Mouse (Mus musculus) intestine, embryonic 15.5 days (tissue): ENCODE results near the gene Sh2b1. TPM values are rescaled to one million over a fixed set of nuclear protein-coding genes. Genes with fewer than 3 reads are reported as not detected.
A peak's percentile ranks its signal among the peaks of the same experiment; 100 is the strongest.

Experiments used
- ATAC-seq: fragments of 200-750 bp; cut with Nextera tagmentation; 2 replicates; pipeline ENCODE4 v1.8.0; 2017; ENCODE audit warnings: moderate TSS enrichment, moderate library complexity
- H3K27ac ChIP-seq: fragments of 300-500 bp; sonication (generic); 2 replicates; pipeline ENCODE4 v1.5.1; 2015; ENCODE audit warnings: mild to moderate bottlenecking, inconsistent platforms
- H3K27me3 ChIP-seq: fragments of 300-500 bp; sonication (generic); replicated peaks from 2 replicates; pipeline ENCODE4 v1.6.1; 2015; ENCODE audit warnings: inconsistent platforms
- H3K36me3 ChIP-seq: fragments of 300-500 bp; sonication (generic); 2 replicates; pipeline ENCODE4 v1.6.1; 2015; ENCODE audit warnings: inconsistent platforms
- H3K4me1 ChIP-seq: fragments of 300-500 bp; sonication (generic); replicated peaks from 2 replicates; pipeline ENCODE4 v1.6.1; 2015; ENCODE audit warnings: inconsistent platforms
- H3K4me2 ChIP-seq: fragments of 300-500 bp; sonication (generic); replicated peaks from 2 replicates; pipeline ENCODE4 v1.6.1; 2015; ENCODE audit warnings: mild to moderate bottlenecking, inconsistent platforms
- H3K4me3 ChIP-seq: fragments of 300-500 bp; sonication (generic); replicated peaks from 2 replicates; pipeline ENCODE4 v1.5.1; 2015; ENCODE audit warnings: inconsistent platforms
- H3K9ac ChIP-seq: fragments of 300-500 bp; sonication (generic); 2 replicates; pipeline ENCODE4 v1.6.1; 2015; ENCODE audit warnings: inconsistent platforms
- H3K9me3 ChIP-seq: fragments of 300-500 bp; sonication (generic); 2 replicates; pipeline ENCODE4 v1.6.1; 2016; ENCODE audit warnings: inconsistent platforms
- WGBS: fragments of 180-500 bp; shearing (Covaris S2); methylation state at CpG from one replicate; pipeline ENCODE4 v1.1.7; 2015; 5-methylcytosine and 5-hydroxymethylcytosine counted together
- polyA plus RNA-seq: library from polyadenylated mRNA; unstranded; fragments of >200 nt; fragmentation: Nextera tagmentation; extraction: Ambion mirVana; gene quantifications from 2 replicates; pipeline ENCODE4 v1.2.1, GENCODE M21; 2015

Gene Sh2b1
- polyA plus RNA-seq, 1 experiment from 2014 or later = 41.8 TPM

- H3K36me3 ChIP-seq = peaks cover 36% of the 10 kb centered on the region
- no peaks in the 10 kb centered on the region for H3K27me3 ChIP-seq
- peak overlapping the region; percentile 8; the same call in 1 of the 2 replicates for H3K9ac ChIP-seq
- no peak overlapping the region for H3K27ac ChIP-seq
- 91% methylated on average over 16 of the region's 16 CpGs for WGBS
- no peak overlapping the region for H3K4me2 ChIP-seq
- no peak overlapping the region for H3K4me3 ChIP-seq
- peaks cover 10% of the 10 kb centered on the region for H3K4me1 ChIP-seq
- no peaks in the 10 kb centered on the region for H3K9me3 ChIP-seq
- ATAC-seq = no peak
Measured at GRCm38 (mm10) chr7:126472713-126473112, 2.5 kb downstream of the Sh2b1 start.

GRCm38 (mm10) chr7:126472306-126472705 is 2.9 kb downstream of the Sh2b1 start:
- H3K9ac ChIP-seq = peak overlapping the region; percentile 8; the same call in 1 of the 2 replicates
- peaks cover 39% of the 10 kb centered on the region for H3K36me3 ChIP-seq
- no peaks in the 10 kb centered on the region for H3K9me3 ChIP-seq
- H3K4me3 ChIP-seq = no peak overlapping the region
- H3K27me3 ChIP-seq = no peaks in the 10 kb centered on the region
- peaks cover 10% of the 10 kb centered on the region for H3K4me1 ChIP-seq
- H3K4me2 ChIP-seq = no peak overlapping the region
- 85% methylated on average over 13 of the region's 13 CpGs for WGBS
- H3K27ac ChIP-seq = no peak overlapping the region
- no peak for ATAC-seq

- Histone ChIP-seq H3K27ac (no peak overlapping the region), H3K4me2 (no peak overlapping the region), H3K36me3 (peaks cover 43% of the 10 kb centered on the region), H3K9ac (no peak overlapping the region), H3K4me1 (peaks cover 10% of the 10 kb centered on the region), H3K9me3 (no peaks in the 10 kb centered on the region), H3K27me3 (no peaks in the 10 kb centered on the region), H3K4me3 (no peak overlapping the region)
- ATAC-seq = no peak
- 75% methylated on average over 4 of the region's 4 CpGs for WGBS
Measured at GRCm38 (mm10) chr7:126471853-126472252, 3.4 kb downstream of the Sh2b1 start.

DNA sequence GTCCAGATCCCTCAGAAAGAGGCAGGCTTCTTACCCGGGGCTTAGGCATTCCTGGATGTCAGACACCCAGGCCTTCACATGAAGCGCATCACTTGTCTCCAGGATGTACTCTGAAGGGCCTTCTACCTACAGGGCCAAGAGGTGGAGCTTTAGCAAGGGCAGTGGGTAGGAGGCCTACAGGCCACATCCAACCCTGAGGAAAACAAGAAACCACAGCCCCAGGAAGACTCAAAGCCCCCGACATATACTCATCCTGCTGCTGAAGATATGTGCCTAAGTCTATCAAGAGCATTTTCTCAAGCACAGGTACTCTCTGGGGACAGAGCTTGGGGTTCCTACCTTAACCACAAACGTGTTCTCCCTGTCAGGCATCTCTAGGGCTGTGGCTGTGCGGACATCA is 3.9 kb downstream of the Sh2b1 start:
- no peaks in the 10 kb centered on the region for H3K9me3 ChIP-seq
- H3K9ac ChIP-seq = no peak overlapping the region
- H3K4me2 ChIP-seq = no peak overlapping the region
- H3K27ac ChIP-seq = no peak overlapping the region
- 90% methylated on average over 5 of the region's 5 CpGs for WGBS
- no peaks in the 10 kb centered on the region for H3K27me3 ChIP-seq
- H3K4me1 ChIP-seq = peaks cover 10% of the 10 kb centered on the region
- peaks cover 46% of the 10 kb centered on the region for H3K36me3 ChIP-seq
- H3K4me3 ChIP-seq = no peak overlapping the region
- no peak for ATAC-seq

GRCm38 (mm10) chr7:126470077-126470476 is 5.1 kb downstream of the Sh2b1 start:
- no peak overlapping the region for H3K4me3 ChIP-seq
- no peaks in the 10 kb centered on the region for H3K9me3 ChIP-seq
- H3K9ac ChIP-seq = no peak overlapping the region
- 73% methylated on average over 6 of the region's 6 CpGs for WGBS
- no peak overlapping the region for H3K4me2 ChIP-seq
- H3K36me3 ChIP-seq = peaks cover 46% of the 10 kb centered on the region
- peaks cover 16% of the 10 kb centered on the region for H3K4me1 ChIP-seq
- H3K27me3 ChIP-seq = no peaks in the 10 kb centered on the region
- no peak overlapping the region for H3K27ac ChIP-seq
- no peak for ATAC-seq

DNA sequence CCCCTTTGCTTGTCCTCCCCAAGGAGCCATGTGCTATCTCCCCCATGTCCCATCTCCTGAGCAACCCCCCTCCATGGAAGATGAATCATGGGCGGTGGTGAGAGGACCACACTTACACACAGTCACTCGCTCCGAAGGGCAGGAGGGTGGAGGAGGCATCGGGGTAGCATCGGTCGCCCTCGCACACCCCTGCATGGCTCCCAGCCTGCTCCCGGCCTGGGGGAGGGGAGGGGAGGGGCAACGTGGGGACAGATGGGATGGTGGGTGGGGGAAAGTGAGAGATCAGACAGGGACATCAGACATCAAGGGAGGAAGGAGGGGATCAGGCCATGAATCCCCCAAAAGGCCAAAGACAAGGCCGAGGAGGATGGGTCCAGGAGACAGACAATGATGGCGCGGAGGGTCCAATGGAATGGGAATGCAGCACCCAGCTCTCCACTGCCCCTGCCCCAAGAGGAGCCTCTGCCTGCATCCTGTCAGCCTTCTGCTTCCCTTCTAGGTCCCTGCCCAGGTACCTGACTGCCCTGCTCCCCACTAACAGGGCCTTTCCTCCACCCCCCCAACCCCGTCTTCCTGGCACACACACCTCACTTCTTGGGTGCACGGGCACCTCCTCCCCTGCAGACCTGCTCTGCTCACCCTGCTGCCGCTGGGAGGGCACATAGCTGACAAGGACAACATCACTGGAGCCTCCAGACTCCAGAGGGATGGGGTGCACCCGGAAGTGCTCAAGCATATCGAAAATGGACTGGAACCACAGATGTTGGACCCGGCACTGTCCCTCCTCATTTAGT is 7.2 kb downstream of the Sh2b1 start:
- Histone ChIP-seq H3K36me3 (peaks cover 46% of the 10 kb centered on the region), H3K27me3 (no peaks in the 10 kb centered on the region), H3K4me1 (peaks cover 12% of the 10 kb centered on the region; the same call in 1 of the 2 replicates), H3K9me3 (no peaks in the 10 kb centered on the region), H3K9ac (no peak overlapping the region), H3K27ac (no peak overlapping the region), H3K4me3 (no peak overlapping the region), H3K4me2 (no peak overlapping the region)
- no peak for ATAC-seq
- 91% methylated on average over 18 of the region's 18 CpGs for WGBS

GRCm38 (mm10) chr7:126467271-126467670 is 8.0 kb downstream of the Sh2b1 start:
- 62% methylated on average over 5 of the region's 5 CpGs for WGBS
- no peak overlapping the region for H3K4me3 ChIP-seq

DNA sequence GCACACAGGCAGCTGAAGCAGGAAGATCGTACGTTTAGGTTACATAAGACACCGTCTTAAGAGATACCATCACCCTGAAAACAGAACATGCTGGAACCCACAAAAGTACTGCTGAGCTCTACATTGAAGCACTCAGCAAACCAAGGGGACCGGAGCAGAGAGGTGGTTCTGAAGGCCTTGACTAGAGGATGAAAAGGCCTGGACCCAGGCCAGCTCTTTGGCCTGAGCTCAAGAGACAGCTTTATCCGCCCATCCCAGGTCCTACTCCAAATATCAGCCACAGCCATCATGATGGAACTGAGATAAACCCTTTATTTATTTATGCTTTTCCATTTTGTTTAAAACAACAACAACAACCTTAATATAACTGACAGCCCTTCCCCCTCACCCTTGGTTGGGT is 8.5 kb downstream of the Sh2b1 start:
- H3K4me3 ChIP-seq = no peak overlapping the region
- H3K36me3 ChIP-seq = peaks cover 34% of the 10 kb centered on the region
- H3K9me3 ChIP-seq = no peaks in the 10 kb centered on the region
- 82% methylated on average over 5 of the region's 5 CpGs for WGBS
- H3K9ac ChIP-seq = no peak overlapping the region
- H3K4me1 ChIP-seq = peaks cover 12% of the 10 kb centered on the region; the same call in 1 of the 2 replicates
- no peaks in the 10 kb centered on the region for H3K27me3 ChIP-seq
- no peak overlapping the region for H3K4me2 ChIP-seq
- no peak for ATAC-seq
- H3K27ac ChIP-seq = no peak overlapping the region

More at GRCm38 (mm10) chr7:126467271-126467670, 8.0 kb downstream of the Sh2b1 start:
- Histone ChIP-seq H3K9me3 (no peaks in the 10 kb centered on the region), H3K27ac (no peak overlapping the region), H3K36me3 (peaks cover 39% of the 10 kb centered on the region), H3K4me1 (peaks cover 12% of the 10 kb centered on the region; the same call in 1 of the 2 replicates), H3K4me2 (no peak overlapping the region), H3K27me3 (no peaks in the 10 kb centered on the region), H3K9ac (no peak overlapping the region)
- no peak for ATAC-seq

DNA sequence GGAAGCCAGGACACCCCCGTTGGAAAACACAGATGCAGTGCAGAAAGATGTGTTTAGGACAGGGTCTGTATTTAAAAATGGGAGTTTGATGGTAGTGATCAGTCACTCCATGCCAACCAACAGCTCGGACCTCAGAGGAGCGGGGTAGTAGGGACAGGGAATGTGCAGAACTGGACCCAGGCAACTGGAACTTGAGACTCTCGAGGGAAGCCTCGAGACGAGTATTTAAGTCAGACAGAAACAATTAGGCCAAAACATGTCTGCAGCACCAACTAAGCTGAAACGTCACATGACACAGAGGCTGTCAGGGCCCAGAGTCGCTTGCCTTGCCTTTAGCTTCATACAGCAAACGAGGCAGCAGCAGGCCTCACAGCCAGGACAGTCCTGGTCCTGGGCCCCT is 9.1 kb downstream of the Sh2b1 start:
- H3K4me3 ChIP-seq = no peak overlapping the region
- ATAC-seq = no peak
- whole genome bisulfite sequencing = 67% methylated on average over 9 of the region's 9 CpGs
- H3K4me1 ChIP-seq = peaks cover 12% of the 10 kb centered on the region; the same call in 1 of the 2 replicates
- no peak overlapping the region for H3K27ac ChIP-seq
- no peaks in the 10 kb centered on the region for H3K9me3 ChIP-seq
- H3K27me3 ChIP-seq = no peaks in the 10 kb centered on the region
- peaks cover 30% of the 10 kb centered on the region for H3K36me3 ChIP-seq
- no peak overlapping the region for H3K4me2 ChIP-seq
- H3K9ac ChIP-seq = no peak overlapping the region

DNA sequence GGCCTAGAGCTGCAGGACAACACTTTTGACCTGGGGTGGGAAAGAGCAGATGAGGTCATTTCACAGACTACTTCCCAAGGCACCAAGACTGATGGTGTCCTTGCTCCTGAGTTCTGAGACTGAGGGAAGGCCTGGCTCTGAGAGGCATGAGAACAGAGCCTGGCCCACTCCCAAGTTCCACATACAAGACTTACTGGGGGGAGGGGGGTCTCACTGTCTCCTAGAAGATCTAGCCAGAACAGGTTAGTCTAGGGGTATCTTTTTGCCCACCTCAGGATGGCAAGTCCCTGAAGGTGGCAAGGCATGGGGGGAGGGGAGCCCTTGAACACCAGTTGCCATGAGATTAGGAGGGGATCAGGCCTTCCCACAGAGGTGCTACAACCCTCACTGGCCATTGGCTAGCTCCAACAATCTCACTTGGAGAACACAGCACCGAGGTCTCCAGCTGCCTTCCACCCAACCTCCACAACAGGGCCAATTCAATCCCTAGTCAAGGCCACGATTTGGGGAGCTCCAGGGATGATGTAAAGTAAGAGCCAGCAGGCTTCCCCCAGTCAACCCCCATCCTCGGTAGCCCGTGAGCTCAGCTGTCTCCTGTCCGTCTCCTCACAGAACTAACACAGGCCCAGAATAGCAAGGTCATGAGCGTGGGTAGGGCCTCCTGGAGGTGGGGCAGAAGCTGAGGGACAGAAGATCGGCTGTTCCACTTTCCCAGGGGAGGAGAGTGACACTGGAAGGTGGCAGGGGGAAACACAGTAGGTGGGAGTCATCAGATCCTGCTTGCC is 9.8 kb downstream of the Sh2b1 start:
- no peak overlapping the region for H3K27ac ChIP-seq

GRCm38 (mm10) chr7:126464836-126465235 is 10.4 kb downstream of the Sh2b1 start:
- Histone ChIP-seq H3K4me1 (peaks cover 12% of the 10 kb centered on the region; the same call in 1 of the 2 replicates), H3K27ac (no peak overlapping the region), H3K4me3 (no peak overlapping the region), H3K27me3 (no peaks in the 10 kb centered on the region), H3K9ac (no peak overlapping the region), H3K4me2 (no peak overlapping the region), H3K36me3 (peaks cover 25% of the 10 kb centered on the region), H3K9me3 (no peaks in the 10 kb centered on the region)
- 40% methylated on average over 5 of the region's 5 CpGs for WGBS
- no peak for ATAC-seq

More for the DNA sequence above, 9.8 kb downstream of the Sh2b1 start:
- ATAC-seq = no peak
- H3K4me2 ChIP-seq = no peak overlapping the region
- no peak overlapping the region for H3K9ac ChIP-seq
- peaks cover 12% of the 10 kb centered on the region; the same call in 1 of the 2 replicates for H3K4me1 ChIP-seq
- H3K4me3 ChIP-seq = no peak overlapping the region
- H3K9me3 ChIP-seq = no peaks in the 10 kb centered on the region
- H3K27me3 ChIP-seq = no peaks in the 10 kb centered on the region
- WGBS = 35% methylated on average over 7 of the region's 7 CpGs
- peaks cover 25% of the 10 kb centered on the region for H3K36me3 ChIP-seq

DNA sequence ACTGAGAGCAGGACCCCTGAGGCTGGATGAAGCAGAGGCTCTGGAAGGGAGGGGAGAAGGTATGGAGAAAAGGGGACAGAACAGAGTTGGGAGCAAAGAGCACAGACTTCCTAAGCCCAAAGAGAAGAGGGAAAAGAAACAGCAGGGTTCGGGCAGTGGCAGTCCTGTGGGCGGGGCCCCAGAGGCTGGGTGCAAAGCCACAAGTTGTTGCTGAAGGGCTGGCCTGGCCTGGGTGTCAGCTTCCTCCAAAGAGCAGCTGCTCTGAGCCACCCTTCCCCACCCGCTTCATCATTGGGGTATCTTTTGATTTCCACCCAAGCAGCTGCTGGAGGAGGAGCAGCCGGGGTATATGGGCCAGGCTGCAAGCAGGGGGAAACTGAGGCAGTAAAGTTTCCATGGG is 11.1 kb downstream of the Sh2b1 start:
- H3K36me3 ChIP-seq = peaks cover 21% of the 10 kb centered on the region
- H3K4me1 ChIP-seq = peaks cover 12% of the 10 kb centered on the region; the same call in 1 of the 2 replicates
- H3K27me3 ChIP-seq = no peaks in the 10 kb centered on the region
- WGBS = 55% methylated on average over 4 of the region's 4 CpGs
- no peak overlapping the region for H3K4me2 ChIP-seq
- no peaks in the 10 kb centered on the region for H3K9me3 ChIP-seq
- H3K27ac ChIP-seq = no peak overlapping the region
- H3K9ac ChIP-seq = no peak overlapping the region
- no peak overlapping the region for H3K4me3 ChIP-seq
- no peak for ATAC-seq
